Mouse (Mus musculus) heart, adult 9 months (tissue): ENCODE measurements around the gene Irf2.

ENCODE experiments used
- DNase-seq, 2 experiments: peaks; one replicate each; pipeline ENCODE4 v3.0.0; 2022; ENCODE audit warnings: low spot score in 2 of 2

The Irf2 gene

DNA sequence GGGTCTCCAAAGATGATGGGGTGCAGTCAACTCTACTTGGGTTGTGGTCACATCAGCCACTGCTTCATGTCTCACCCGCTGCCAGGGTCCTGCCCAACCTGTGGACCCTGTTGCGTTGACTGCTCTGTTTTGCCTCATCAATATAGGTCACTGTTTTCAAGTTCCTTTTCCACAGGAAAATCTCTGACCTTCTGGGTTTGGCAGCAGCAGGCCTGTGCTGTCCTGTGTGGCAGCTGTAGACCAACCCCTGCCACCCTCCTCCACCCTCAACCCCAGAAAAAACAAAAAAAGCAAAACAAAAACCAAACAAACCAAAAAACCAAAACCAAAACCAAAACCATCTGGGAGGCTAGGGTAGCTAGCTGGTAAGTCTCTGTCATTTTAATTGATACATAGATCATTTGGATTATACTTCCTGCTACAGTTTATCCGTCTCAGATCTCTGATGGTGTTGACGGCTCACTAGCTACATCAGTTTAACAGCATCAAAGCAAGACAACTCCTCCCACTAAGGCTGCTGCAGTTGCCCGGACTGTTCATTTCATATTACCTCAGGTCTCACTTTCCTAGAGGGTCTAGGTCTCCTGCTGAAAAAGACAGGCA is 16.3 kb downstream of the Irf2 start:
- no peak for DNase-seq

- no peak for DNase-seq
Observed at GRCm38 (mm10) chr8:46757613-46758012, 18.1 kb downstream of the Irf2 start.

GRCm38 (mm10) chr8:46758131-46758530 is 18.6 kb downstream of the Irf2 start:
- DNase-seq = no peak

DNA sequence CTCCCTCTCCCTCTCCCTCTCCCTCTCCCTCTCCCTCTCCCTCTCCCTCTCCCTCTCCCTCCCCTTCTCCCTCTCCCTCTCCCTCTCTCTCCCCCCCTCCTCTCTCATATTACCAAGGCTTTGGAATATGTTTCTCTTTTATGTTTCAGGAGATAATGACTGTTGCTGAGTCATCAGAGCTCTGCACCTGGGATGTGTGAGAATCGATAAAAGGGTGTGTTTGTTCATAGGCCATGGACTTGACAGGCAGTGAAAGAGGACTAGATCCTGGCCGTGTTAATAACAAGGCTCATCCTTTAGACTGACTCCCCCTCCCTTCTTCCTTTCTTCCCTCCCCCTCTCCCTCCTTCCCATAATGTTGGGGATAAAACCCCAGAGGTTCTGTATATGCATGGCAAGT is 19.1 kb downstream of the Irf2 start:
- DNase-seq = no peak

- no peak for DNase-seq
Observed at GRCm38 (mm10) chr8:46759562-46759961, 20.0 kb downstream of the Irf2 start.

DNA sequence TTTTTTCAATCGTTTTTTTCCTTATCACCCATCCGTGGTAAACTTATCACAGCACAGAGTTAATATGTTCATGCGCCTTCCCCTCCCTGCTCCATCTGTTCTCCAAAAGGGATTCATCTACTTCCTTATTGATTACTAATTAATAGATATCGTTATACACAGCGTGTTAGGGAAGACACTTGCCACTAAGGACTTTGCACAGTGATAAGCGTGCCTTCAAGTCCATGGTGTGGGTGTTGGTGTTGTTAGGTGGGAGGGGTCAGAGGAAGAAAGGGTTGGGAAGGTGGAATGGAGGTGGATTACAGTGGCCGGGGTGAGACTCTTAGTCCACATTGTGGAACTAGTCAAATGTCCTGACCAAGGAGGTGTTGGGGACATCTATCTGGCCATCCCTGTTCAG is 21.2 kb downstream of the Irf2 start:
- no peak for DNase-seq

- no peak for DNase-seq
Observed at GRCm38 (mm10) chr8:46761454-46761853, 21.9 kb downstream of the Irf2 start.

DNA sequence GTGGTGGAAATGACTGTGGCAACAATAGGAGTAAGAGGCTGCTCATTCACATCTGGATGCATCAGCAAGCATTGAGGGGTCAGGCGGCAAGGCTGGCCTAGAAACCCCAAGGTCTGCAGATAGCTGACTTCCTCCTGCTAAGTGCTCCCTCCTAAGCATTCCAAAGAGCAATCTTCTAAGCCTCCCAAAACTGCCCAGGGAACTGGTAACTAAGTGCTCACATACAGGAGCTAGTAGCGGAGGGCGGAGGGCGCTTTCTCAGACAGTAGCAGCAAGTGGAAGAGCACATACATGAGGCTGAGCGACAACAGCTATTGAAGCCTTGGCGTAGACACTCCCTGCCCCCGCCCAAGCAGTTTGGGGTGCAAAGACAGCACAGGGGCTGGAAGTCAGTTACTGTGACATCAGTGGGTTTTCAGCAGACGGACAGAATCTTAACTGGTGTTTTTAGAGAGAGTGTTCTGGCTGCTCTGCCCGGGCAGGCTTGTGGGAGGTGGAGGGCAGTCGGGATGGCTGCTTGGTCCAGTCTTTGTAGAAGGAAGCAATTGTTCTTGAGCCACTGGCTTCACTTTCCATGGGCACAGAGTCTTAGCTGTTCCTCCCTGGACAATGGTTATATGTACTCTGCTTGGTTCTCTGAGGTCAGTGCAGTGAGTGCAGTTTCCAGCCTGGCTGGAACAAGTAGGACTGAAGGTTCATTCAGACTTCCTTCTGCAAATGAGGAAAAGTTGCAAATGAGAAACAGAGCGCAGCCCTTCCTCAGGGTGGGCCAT is 30.1 kb downstream of the Irf2 start:
- no peak for DNase-seq

- no peak for DNase-seq
Observed at GRCm38 (mm10) chr8:46770905-46771516, 31.5 kb downstream of the Irf2 start.

GRCm38 (mm10) chr8:46772801-46773200 is 33.3 kb downstream of the Irf2 start:
- DNase-seq = no peak

DNA sequence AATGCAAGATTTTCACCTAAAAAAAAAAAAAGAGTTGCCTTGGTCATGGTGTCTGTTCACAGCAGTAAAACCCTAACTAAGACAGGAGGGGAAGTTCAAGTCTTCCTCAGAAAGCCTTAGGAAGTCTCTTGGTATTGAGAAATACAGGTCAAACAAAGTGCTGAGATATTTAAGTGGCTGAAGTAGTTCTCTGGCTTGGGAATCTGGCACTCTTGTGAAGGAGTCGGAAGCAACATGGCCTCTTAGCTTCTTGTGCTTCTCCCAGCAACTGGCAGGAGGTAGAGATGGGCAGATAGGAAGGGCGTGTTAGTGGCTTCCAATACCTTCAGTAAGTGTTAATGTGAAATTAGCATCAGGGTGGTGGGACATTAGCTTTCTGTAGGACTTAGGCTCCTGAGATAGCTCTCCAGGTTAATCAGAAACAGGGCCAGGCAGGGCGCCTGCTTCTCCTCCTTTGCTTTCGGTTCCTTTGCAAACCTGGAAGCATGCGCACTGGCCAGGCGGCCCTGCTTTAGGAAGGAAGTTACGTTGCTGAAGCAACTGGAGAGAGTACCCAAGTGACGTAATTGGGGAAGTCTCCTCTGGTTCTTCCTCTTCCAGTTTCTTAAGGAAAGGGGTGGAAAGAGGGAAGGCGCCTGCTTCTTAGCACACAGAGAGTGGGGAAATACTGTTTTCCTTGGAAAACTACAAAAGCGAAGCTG is 38.4 kb downstream of the Irf2 start:
- peak; percentile 58 to 79 for DNase-seq

DNA sequence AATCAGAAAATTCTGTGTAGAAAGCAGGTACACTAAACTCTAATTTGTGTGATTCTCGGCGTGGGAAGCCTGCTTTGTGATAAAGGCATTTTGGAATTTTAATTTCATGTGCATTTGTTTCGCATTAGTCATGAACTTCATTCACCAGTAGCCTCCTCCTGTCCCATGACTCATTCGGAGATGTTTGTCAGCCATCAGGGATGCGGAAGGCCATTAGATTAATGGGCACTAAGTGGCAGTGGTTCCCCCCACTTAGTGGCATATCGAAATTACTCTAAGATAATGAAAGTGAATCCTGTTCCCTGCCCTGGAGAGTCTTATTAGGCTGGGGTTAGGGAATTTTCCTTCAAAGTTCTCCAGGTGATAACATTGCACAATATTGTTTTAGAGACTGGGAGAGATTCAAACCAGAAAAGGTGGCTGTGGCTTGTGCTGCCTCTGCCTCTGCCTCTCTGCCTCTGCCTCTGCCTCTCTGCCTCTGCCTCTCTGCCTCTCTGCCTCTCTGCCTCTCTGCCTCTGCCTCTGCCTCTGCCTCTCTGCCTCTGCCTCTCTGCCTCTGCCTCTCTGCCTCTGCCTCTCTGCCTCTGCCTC is 41.6 kb downstream of the Irf2 start:
- no peak for DNase-seq

DNA sequence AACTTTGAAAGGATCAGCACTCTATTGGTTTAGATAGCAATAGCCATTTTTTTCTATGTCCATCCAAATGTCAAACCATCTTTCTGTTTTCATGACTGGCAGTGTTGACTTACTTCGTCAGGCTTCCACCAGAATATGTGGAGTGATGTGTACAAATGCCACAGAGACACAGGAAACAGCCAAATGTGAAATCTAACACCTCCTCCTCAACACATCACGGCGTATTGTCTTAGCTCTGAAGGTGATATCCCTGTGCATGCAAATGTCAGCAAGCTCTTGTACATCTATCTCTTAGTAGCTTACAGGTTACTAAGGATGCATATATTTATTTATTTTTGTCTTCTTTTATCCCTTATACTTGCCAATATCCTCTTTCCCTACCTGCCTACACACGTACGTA is 42.7 kb downstream of the Irf2 start:
- DNase-seq = no peak

DNA sequence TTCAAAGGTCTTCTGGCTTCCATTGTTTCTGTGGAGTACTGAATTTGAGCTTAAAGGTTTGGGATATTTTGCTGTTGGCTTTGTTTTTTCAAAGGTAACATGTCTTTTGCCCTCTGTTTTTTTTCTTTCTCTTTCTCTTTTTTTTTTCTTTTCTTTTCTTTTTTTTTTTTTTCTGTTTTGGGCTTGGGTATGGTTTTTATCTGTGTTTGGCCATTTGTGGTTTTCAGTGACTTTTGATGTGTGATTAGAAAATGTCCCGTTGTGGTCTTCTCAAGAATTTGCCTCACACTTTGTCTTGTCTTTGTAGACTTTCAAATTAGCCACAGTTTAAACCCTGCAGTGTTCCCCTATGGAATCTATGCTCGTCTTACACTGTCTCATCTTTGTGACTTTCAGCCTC is 45.5 kb downstream of the Irf2 start:
- no peak for DNase-seq

- DNase-seq = no peak
Observed at GRCm38 (mm10) chr8:46785926-46786325, 46.4 kb downstream of the Irf2 start.

DNA sequence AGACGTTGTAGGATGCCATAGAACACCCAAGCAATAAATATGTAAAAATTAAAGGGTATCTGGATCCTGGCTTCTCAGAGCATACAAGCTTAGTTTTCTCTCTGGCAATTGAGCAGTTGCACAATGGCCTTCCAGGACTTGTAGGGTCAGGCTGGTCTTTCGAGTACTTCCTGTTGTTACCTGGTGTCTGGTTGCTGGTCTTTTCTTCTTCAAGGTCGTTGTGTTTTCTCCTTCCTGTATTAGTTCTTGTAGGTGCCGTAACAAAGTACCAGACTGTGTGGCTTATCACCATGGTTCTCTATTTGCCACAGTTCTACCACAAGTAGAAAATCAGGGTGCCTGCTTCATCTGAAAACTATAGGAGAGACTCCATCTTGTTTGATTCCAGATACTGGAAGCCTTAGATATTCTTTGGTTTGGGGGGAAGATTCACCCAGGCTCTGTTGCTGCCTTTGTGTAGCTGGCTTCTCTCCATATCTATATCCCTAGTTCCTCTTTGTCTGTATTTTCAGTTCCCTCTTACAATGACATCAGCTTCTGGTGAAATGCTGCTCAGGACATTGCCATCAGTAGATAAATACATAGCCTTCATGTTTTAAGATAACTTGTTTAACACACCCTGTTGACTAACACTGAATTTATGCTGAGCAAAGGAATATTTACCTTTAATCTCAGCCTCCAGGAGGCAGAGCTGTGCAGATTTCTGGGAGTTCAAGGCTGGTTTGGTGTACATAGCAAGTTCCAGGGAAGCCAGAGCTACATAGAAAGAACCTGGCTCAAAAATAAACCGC is 49.8 kb downstream of the Irf2 start:
- DNase-seq = peak in 1 of 2 experiments; percentile 42

GRCm38 (mm10) chr8:46791664-46792371 is 52.3 kb downstream of the Irf2 start:
- no peak for DNase-seq

DNA sequence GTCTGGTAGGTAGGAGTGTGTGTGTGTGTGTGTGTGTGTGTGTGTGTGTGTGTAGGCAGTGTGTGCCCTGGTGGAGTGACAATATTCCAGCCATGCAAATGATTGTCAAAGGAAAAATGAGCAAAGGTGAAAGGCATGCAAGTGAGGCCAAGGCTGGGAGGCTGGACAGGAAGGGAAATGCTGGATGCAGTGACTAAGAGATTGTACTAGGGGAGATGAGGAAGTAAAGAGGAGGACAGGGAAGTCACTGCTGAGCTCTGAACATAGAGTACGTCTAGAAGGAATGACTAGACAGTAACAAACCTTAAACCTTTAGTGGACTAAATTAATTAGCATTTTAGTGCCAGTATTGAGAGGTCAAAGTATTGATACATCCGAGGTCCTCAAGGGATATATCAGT is 53.1 kb downstream of the Irf2 start:
- DNase-seq = no peak

DNA sequence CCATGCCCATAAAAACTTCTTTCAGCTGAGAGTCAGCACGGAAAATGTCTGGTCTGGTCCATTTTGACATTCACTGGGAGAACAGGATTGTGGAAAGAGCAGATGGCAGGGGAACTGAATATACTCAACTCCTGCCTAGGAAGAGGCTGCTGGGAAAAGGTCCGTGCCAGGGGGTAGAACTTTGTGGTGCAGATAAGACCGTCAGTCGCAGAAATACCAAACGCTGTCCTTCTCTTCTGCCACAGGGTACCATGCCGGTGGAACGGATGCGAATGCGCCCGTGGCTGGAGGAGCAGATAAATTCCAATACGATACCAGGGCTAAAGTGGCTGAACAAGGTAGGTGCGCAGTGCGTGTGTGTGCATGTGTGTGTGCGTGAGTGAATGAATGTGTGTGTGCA is 53.7 kb downstream of the Irf2 start:
- DNase-seq = no peak

DNA sequence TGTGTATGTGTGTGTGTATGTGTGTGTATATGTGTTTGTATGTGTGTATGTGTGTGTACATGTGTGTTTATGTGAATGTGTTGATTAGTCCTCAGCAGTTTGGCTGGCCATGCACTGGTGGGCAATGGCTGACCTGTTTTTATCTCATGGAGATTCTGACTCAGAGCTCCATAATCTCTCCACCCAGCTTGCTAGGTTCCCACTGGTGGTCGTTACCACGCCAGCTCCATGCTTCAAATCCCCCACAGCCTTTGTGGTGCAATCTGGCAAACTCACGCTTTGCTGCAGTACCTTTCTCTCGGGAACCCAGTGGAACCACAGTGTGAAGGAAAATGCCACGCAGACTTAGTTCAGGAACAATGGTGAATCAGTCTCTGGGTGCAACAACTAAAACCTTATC is 54.8 kb downstream of the Irf2 start:
- DNase-seq = no peak

DNA sequence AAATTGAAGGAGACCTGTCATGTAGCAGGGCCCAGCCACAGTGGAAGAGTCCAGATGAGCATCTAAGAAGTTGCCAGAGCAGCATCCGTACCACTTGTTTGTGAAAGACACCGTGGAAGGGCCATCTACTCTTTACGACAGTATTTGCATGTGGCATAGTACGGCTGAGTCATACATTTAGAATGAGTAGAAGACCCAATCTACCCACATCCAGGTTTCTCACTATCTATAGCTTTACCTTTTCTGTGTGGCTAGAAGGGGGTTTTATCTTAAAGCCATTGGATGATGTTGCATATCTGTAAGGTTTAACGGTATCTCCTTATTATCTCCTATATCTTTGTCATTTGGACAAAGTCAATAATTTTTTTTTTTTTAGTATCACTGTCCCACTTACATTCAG is 59.7 kb downstream of the Irf2 start:
- DNase-seq = no peak
